Mouse (Mus musculus) lung, postnatal 14 days (tissue): ENCODE data around the gene H2-Q1.
"Not testable (repeated sequence)": the region's sequence is repeated elsewhere in the genome, so short reads cannot be mapped to it uniquely, and the experiment has no call there.

Experiments used
- DNase-seq: peaks from one replicate; pipeline ENCODE4 v3.0.0; 2021

H2-Q1 gene

GRCm38 (mm10) chr17:35320327-35321081 lies at the start of gene H2-Q1:
TSS of gene H2-Q1 (plus strand) at chr17:35320405.
- DNase-seq, result no peak

- DNase-seq, result no peak
Measured at GRCm38 (mm10) chr17:35272249-35272648, 48.0 kb upstream of the H2-Q1 start.

GRCm38 (mm10) chr17:35274770-35275169 lies 45.4 kb upstream of the H2-Q1 start:
- DNase-seq, result peak; percentile 95

- no peak for DNase-seq
Measured at GRCm38 (mm10) chr17:35276304-35276864, 43.8 kb upstream of the H2-Q1 start.

- DNase-seq, result no peak
Measured at GRCm38 (mm10) chr17:35278049-35278448, 42.2 kb upstream of the H2-Q1 start.

- DNase-seq, result no peak
Measured at GRCm38 (mm10) chr17:35278957-35279688, 41.1 kb upstream of the H2-Q1 start.

- DNase-seq, result no peak
Measured at GRCm38 (mm10) chr17:35280276-35280675, 39.9 kb upstream of the H2-Q1 start.

- DNase-seq, result no peak
Measured at GRCm38 (mm10) chr17:35285431-35285830, 34.8 kb upstream of the H2-Q1 start.

GRCm38 (mm10) chr17:35295796-35296195 lies 24.4 kb upstream of the H2-Q1 start:
- peak; percentile 74 for DNase-seq

GRCm38 (mm10) chr17:35300261-35300945 lies 19.8 kb upstream of the H2-Q1 start:
- not testable (repeated sequence) for DNase-seq

- peak; percentile 98 for DNase-seq
Measured at GRCm38 (mm10) chr17:35301645-35302258, 18.5 kb upstream of the H2-Q1 start.

- DNase-seq, result no peak
Measured at GRCm38 (mm10) chr17:35303271-35303670, 16.9 kb upstream of the H2-Q1 start.

- no peak for DNase-seq
Measured at GRCm38 (mm10) chr17:35303756-35304350, 16.4 kb upstream of the H2-Q1 start.

- no peak for DNase-seq
Measured at GRCm38 (mm10) chr17:35304478-35304877, 15.7 kb upstream of the H2-Q1 start.

GRCm38 (mm10) chr17:35304921-35305320 lies 15.3 kb upstream of the H2-Q1 start:
- DNase-seq, result not testable (repeated sequence)

- no peak for DNase-seq
Measured at GRCm38 (mm10) chr17:35318671-35319070, 1.5 kb upstream of the H2-Q1 start.

- not testable (repeated sequence) for DNase-seq
Measured at GRCm38 (mm10) chr17:35325124-35325523, 4.9 kb downstream of the H2-Q1 start.

- DNase-seq, result not testable (repeated sequence)
Measured at GRCm38 (mm10) chr17:35326000-35326399, 5.8 kb downstream of the H2-Q1 start.

GRCm38 (mm10) chr17:35329714-35330113 lies 9.5 kb downstream of the H2-Q1 start:
- DNase-seq, result not testable (repeated sequence)

GRCm38 (mm10) chr17:35331546-35331945 lies 11.3 kb downstream of the H2-Q1 start:
- not testable (repeated sequence) for DNase-seq

GRCm38 (mm10) chr17:35342071-35342671 lies 22.0 kb downstream of the H2-Q1 start, which contains the start of gene H2-Q2:
TSS of gene H2-Q2 (plus strand) at chr17:35342242.
- DNase-seq, result no peak
